Mouse (Mus musculus): ENCODE data around the gene Dnah11.

- TF ChIP-seq CTCF (conservative IDR thresholded peaks at IDR 0.05; ENCODE audit: low read length) (no peak), POU5F1 (IDR thresholded peaks at IDR 0.05; ENCODE audit: borderline replicate concordance, low read length) (no peak)
These were observed 239.6 kb downstream of the Dnah11 start for GRCm38 (mm10) chr12:117959213-117959612.

Measured in E14TG2a.4 (cell line).